Mouse (Mus musculus): ENCODE measurements around the gene Wdr81.

Wdr81 gene

DNA sequence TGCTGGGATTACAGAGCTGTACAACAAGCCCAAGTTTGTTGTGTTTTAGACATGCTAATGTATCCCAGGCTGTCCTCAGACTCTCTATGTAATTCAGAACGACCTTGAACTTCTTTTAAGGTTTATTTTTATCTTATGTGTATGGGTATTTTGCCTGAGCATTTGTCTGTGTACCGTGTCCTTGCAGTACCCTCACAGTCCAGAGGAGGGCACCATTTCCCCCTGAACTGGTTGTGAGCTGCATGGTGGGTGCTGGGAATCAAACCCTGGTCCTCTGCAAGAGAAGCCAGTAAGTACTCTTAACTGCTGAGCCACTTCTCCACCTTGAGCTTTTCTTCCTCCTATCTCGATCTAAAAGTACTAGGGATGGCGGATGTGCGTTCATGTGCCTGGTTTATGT lies 20.4 kb downstream of the Wdr81 start:
- DNase-seq = no peak

DNA sequence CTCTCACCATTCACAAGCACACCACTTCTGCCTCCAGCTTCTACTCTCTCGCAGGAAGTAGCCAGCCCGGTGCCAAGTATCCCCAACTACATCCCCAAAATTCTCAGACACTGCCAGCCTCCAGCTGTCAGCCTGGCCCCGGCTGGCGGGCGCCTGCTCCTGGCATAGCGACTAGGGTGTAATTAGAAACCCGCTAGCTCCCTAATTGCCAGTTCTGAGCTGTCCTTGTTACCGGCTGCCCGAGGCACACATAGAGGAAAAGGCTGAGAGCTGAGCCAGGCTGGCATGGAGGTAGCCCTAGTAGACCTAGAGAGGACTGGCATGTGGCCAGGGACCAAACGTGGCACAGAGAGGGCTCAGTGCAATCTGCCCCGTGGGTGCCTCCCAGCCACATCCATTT lies 23.2 kb downstream of the Wdr81 start:
- DNase-seq = no peak

DNA sequence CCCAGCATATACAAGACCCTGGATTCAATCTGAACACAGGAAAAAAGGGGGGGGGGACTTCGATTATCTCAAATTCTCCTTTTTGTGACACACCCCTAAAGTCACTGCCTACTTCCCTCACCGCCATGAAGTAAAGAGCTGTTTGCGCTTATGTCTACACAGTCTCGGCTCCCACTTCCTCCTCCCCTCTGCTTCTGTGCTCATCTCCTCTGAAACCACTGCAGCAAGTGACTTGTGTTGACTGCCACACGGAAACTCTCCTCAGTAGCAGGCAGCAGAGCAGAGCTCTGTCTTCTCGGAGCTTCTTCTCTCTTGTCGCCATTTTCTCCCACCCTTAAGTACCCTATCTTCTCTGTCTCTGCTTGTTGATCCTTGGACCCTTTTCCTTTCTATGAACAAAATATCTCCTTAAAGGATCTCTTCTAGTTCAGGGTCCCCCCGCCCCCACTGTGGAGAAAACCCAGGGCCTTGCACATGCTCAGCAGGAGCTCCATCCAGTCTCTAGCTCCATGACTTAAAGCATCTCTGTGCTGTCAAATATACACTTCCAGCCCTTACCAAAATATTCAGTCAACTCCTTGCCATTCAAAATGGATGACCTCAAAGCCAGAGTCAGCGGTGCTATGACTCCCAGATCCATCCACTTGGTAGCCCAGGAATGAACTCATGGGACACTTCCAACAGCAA lies 25.4 kb downstream of the Wdr81 start:
- DNase-seq = no peak

DNA sequence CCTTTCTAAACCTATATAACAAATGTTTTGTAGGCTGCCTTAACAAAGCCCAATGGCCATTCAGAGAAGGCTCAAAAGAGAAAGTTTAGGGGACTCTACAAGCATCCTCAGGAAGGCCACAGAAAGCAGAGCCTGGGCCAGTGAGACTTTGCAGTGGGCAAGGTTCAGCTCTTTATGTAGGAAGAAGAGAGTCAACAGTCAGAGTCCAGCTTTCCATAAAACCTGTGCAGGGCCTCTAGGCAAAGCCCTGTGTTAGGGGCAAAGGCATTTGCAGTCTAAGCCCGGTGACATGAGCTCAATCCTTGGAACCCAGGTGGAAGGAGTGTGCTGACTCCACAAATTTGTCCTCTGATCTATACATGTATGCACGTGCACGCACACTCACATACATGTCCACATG lies 30.1 kb downstream of the Wdr81 start:
- DNase-seq = no peak

DNA sequence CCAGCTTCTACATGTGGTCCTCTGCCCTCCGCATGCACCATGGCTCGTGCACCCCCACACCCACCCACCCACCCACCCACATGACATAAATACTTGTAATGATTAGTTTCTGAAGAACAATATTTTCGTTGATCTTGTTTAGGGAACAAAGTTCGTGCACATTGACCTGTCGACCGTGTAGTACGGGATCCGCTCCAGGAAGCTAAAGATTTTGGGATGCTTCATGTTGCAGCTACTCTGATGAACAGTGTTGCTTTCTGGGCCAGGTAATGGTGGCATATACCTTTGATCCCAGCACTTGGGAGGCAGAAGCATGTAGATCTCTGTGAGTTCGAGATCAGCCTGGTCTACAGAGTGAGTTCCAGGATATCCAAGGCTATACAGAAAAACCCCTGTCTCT lies 30.5 kb downstream of the Wdr81 start:
- no peak for DNase-seq

DNA sequence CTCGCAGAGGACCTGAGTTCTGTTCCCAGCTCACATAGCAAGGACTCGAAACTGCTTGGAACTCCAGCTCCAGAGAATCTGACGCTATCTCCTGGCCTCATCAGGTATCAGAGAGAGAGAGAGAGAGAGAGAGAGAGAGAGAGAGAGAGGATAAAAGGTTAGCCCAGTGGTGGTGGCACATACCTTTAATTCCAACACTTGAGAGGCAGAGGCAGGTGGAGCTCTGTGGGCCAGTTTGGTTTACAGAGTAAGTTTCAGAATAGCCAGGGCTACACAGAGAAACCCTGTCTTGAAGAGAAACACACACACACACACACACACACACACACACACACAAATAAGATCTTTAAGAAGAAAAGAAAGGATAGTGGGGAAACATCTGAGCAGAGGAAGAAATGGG lies 31.4 kb downstream of the Wdr81 start:
- no peak for DNase-seq

DNA sequence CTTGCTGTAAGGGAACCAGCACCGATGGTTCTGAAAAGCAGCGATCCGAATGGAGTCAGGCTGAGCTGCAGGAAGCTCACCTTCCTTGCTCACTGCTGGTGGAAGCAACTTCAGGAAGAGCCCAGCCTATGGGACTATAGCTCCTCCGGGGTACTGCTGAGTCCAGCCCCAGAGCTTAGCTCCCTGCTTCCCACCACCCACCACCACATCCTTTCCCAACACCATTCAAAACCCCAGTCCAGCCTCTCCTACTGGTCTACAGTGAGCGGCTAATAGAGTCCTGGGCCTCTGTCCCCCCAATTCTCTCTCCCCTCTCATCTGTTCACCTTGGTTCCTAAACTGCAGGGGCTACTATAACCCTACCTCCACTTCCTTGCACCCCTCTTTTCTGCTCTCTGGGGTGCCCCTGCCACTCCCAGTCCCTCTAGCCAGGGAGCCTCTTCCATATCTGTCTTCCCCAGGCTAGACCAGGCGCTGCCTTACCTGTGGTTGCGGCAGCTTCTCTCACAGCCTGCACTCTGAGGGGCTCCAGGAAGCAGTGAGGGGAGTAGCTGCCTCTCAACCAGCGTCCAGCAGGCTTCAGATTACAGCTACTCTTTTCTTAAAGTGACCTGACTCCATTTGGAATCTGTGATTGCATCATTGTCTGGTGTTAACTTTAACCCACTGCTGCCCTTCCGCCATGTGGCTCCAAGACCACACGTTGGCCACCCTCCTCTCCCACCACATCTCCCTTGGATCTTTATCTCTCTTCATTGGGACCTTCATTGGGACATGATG lies 32.3 kb downstream of the Wdr81 start, which contains the start of gene Serpinf1:
Serpinf1 (minus strand) TSS at position 689 of the 780 bp plus-strand sequence.
- DNase-seq = no peak

DNA sequence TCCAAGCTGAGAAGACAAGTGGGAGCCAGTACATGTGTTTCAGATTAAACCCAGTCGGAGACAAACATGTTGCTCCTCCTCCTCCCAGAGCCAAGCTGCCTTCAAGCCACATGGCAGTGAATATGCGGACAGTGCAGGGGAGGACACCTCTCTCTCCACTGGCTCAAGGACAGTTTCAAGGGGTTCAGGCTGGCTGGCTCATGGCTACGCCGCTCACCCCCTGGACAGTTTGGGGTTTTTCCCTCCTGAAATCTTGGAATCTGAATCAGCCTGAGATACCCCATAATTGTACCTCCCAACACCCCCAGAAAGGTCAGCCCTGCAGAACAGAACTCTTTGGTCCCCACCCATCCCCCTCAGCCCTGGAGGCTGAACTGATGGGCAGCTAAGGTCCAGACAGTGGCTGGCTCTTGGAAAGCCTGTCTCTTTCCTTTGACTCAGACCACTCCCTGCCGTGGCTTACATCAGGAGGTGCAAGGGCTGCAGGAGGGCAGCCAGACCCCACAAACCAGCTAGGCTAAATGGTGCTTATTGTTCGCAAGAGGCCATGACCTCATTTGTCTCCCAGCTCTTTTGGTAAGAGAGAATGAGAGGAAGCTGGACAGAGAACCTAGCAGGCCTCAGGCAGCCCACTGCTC lies 33.0 kb downstream of the Wdr81 start:
- DNase-seq = no peak

DNA sequence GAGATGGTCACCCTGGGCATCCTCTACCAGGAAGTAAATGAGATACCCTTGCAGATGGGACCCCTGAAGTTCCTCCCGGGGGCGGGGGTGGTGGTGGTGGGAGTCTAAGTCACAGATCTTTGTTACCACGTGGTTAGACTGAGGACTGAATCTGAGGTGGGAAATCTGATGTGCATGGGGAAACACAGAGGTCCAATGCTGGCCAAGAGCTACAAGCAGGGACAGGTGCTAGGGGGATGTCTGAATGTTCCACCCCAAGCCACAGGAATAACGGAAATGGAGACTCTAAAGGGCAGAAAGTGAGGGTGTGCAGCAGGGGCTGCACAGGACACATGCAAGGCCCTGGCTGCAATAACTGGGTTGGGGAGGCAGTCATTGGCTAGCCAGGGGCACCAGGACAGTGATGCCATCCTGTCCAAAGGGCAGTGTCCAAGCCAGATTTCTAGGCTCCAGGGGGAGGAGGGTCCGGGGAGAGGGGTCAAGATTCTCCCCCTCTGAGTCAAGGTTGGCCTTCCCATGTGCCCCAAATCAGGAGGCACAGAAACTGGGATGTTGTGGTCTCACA lies 33.6 kb downstream of the Wdr81 start:
- DNase-seq = no peak

DNA sequence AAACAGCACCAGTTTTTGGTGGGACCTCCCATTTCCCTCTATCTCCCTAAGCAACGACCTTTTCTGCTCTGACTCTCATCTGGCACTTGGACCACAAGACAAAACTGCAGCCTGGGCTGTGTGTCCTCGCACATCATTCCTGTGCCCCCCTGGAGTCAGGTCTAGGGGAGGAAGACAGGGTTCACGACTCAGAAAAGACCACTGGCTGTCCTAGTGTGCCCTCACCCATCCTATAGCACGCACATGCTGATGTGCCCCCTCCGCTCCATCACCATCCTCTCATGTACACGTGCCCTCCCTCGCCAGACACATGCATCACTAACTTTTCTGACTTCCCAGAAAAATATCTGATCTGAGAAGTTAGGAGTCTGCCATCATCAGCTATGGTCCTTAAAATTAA lies 34.5 kb downstream of the Wdr81 start:
- no peak for DNase-seq

DNA sequence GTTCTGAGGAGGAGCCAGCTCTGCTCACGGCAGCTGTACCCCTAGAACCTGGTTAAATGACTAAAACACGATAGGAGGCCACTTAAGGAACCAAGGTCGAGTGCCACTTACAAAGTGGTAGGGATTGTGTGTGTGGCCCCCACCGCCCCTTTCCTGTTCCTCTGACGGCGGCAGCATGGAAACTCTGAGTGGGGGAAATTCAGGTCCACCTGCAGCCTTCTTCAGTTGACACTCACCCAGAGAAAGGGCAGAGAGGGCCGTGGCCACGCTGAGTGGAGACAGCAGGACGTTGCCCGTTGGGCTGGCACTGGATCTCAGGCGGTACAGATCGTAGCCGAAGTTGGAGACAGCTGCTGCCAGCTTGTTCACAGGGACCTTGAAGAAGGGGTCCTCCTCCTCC lies 38.5 kb downstream of the Wdr81 start:
- no peak for DNase-seq

DNA sequence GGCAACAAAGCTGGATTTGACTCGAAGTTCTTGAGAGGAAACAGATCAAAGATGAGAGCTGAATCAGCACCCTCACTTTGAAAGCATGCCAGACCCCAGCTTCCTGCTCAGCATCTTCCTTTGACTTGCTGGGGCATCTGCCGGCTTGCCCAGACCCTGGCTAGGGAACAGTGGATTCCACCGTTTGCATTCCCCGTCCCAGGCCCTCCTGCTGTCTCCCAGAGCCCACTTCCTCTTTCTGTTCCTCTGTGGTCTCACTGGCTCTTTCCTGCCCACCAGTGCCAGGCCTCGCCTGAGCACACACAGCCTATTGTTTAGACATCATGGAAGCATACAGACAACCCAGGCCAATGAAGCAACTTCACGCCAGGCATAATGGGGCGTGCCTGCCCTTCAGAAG lies 39.4 kb downstream of the Wdr81 start:
- DNase-seq = no peak

DNA sequence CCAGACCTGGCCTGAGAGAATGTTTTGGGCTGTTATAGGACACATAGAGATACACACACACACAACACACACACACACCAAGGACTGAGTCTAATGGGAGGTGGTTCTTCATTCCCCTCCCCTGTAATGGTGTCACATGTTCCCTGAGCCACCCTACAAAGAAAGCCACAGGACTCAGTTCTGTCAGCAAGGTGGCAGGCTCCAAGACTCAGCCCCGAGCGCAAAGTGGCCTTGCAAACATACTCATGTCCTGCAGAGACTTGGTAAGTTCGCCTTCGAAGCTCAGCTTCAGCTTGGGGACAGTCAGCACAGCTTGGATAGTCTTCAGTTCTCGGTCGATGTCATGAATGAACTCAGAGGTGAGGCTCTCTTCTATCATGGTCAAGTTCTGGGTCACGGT lies 43.9 kb downstream of the Wdr81 start:
- DNase-seq = no peak

DNA sequence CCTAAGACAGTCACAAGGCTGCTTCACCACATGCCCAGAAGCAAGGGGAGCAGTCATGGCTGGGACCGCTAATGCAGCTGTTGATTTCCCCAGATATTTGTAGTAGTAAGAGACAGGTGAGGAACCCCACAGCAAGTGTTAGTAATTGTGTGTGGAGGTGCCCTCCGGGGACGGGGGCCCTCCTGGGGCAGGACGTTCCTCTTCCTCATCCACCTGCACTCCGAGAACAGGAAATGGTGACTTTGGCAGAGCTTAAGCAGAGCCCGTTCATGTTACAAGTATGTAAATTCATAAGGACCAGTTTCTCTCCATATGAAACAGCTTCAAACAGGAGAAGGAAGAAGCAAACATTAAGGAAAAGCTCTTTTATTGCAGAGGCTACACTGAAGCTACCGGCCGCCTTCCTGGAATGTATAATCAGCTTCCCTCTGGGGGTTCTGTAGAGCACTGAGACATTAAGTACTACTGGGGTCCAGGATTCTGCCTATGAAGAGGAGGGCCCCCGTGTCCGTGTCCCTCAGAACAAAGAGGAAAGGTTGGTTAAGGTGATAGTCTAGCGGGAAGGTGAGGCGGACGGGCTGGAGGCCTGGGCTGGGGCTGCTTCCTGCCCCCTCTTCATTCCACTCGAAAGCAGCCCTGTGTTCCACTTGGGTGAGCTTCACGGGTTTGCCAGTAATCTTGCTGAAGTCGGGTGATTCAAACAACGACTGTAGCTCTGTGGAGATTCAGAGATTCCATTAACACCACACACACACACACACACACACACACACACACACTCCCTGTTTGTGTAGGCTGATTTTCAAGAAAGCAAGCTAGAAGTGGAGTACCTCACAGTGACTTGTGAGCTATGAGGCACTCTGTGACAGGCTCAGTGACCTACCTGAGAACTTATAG lies 44.6 kb downstream of the Wdr81 start:
- DNase-seq = peak in 1 of 2 experiments; percentile 23

DNA sequence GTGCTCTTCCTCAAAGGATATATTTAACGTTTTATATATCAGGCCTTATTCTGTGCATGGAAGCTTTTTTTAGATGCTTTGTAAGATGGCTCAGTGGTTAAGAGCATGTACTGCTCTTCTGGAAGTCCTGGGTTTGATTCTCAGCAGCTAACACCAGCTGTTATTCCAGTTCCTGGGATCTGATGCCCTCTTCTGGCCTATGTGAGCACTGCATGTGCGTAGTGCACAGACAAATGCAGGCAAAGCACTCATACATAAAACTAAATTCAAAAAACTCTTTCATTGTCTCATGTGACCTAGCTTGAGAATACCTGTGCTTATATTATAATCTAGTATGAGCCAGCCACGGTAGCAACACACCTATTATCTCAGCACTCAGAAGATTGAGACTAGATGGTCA lies 47.7 kb downstream of the Wdr81 start:
- peak; percentile 37 to 53 for DNase-seq

DNA sequence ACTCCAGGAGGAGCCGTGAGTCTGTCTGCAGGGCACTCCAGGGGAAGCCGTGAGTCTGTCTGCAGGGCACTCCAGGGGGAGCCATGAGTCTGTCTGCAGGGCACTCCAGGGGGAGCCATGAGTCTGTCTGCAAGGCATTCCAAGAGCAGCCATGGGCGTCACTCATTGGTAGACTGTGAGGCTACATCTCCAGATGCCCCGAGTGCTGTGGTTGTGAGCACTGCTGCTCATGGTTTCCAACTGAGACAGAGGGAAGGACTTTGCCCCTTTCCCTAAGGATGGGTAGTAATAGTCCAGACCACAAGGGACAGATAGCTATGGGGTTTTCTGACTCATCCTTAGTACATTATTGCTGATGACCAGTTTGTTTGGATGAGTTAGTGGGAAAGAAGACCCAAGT lies 48.4 kb downstream of the Wdr81 start:
- no peak for DNase-seq

DNA sequence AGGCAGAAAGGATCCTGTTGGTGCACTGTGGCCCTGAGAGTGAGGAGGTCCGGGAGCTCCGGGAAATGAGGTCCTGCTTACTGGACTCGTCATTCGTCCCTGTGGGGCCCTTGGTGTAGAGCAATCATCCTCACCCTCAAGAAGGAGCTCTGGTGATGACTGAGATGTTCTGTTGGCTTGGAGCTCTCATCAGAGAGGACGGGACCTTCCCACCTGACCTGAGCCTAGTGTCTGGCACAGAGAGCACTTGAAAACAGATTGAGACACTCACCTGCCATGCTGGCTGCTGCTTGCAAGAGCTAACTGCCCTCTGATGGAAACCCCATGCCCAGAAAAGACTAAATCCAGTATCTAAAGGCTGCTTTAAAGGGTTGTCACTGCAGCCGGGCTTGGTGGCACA lies 49.7 kb downstream of the Wdr81 start:
- DNase-seq = no peak

DNA sequence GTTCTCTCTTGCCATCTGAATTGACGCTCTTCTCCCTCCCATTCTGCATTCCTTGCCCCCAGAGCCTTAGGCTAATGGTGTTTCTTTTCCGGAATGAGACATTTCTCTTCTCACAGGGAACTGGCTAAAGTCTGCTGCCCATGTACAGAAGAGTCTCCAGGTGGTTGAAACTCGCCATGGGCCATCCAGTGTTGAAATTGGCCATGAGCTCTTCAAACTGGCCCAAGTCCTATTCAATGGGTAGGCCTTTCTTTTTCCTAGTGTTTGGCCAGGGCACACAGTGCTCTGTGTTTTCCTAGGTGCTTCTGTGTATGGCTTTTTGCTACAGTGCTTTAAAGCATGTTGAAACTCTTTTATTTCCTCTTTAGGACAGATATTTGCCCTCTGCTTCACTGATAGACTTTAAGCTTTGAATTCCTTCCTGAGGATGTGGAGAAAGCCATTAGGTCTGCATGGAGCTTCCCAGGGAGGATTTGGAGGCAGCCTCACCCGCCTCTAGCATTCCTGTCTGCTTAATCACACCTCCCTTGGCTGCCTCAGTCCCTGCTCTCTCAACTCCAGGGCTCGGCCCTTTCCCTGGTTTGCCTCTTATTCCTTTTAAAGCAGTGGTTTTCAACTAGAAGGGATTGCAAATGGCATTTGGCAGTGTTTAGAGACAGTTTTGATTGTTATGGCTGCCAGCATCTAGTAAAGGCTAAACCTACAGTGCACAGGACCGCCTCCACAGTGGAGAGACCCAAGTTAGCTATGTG lies 51.0 kb downstream of the Wdr81 start:
- DNase-seq = peak; percentile 65 to 74

DNA sequence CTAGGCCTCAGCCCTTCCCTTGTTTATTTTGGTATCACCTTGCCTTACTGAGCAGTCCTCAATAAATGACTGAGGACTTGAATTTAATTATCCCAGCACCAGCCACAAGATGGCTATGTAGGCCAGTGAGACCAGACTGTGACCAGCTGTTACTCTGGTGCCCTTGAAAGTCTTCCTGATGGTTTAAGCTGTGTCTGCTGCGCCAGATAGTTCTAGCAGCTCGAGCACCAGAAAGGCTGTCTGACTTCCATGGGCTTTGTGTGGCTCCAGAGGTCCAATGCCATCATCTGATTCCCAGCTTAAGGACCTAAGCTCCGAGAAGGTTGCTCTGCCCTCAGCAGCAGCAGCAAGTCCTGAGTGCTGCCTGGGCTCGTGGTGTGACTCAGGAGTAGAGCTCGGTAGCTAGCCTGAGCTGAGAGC lies 52.2 kb downstream of the Wdr81 start:
- DNase-seq = peak; percentile 33 to 64

DNA sequence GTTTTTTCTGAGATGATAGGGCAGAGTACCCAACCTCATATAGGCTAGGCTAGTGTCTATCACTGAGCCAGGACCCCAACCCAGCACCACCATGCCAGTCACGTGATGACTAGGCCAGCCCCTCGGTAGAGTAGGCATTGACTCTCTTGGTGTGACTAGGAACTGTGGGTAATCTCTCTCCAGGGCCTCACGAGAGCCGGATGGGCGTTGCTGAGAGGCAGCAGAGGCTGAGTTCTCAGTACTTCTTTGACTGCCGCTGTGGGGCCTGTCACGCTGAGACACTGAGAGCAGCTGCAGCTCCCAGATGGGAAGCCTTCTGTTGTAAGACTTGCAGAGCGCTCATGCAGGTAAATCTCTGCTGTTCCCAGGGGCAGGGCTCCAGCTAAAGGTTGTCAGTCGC lies 54.4 kb downstream of the Wdr81 start:
- DNase-seq = no peak

DNA sequence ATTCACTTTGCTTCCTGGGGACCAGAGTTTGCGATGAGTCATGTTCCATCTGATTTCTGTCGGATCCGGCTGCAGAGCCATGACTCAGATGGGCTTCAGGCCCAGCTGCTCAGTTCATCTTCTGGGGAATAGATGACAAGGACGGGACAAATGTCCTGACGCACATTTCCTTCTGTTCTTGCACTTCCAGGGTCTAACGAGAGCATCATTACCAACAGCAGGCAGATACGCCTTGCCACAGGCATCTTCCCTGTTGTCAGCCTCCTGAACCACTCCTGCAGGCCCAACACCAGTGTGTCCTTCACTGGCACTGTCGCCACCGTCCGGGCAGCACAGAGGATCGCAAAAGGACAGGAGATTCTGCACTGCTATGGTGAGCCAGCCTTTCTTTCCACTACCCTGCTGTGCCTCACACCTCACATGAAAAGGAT lies 55.1 kb downstream of the Wdr81 start:
- no peak for DNase-seq

DNA sequence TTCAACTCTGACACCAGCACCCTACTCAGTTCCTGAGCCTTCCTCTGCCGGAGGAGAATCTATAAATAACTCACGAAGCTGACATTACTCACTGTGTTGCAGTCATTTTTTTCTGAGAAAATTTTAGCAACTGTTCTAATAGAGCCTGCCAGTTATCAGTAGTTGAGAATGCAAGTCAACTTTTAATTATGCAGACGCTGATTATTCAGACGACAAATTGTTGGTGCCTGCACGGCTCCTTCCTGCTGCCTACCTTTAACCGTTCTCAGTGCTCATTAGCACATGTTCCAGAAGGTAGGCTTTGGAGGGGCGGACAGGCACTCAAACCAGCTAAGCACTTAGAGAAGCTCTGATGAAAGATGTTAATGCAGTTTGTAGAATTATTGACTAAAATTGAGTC lies 57.1 kb downstream of the Wdr81 start:
- no peak for DNase-seq

Measured in lung, adult 18-20 months (tissue).